ENCODE assay signal across 26 mouse cellular contexts in the genomic region with DNA sequence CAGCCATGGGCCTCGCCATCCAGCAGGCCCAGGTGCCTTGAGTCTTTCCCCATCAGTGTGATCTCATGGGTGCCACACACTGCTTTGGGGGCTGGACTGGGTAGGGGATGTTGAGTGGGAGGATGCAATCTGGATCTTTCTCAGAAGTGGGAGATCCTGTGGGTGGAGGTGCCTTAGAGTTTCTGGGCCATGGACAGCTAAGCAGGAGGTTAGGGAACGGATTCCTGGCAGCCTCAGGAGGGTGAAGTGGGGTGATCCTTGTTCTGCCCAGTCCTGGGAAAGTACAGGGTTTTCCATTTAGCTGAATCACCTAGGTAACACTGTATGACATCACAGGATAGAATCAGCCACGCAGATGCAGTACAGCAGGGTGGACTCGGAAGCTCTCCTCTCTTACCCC. TPM values are rescaled to one million over a fixed set of nuclear protein-coding genes. Genes with fewer than 3 reads are reported as not detected.
A peak's percentile ranks its signal among the peaks of the same experiment; 100 is the strongest.
DNase-seq lines count a peak whose midpoint lies in the region; ATAC-seq and TF ChIP-seq lines count a peak whose summit lies in the region.
"Had no signal": no experiment of that assay in that cellular context is flagged by ENCODE, and none has a peak within 500 bp of the region (broad histone marks: within the 10 kb centered on the region; RNA-seq: fewer than 3 reads in every experiment).

No protein-coding gene starts in this region.

- H3K9me3 ChIP-seq in forebrain, postnatal 0 days (ENCODE audit: low read length) = no peaks in the 10 kb centered on the region
- no peaks in the 10 kb centered on the region for H3K9me3 ChIP-seq in forebrain, embryonic 14.5 days (replicated peaks; ENCODE audit: control insufficient read depth, low read length)
- H3K9me3 ChIP-seq: embryonic facial prominence, embryonic 13.5 days; hindbrain, embryonic 12.5 days; intestine, embryonic 15.5 days; megakaryocyte, embryonic 14.5 days had no signal

- no peak overlapping the region for H3K9ac ChIP-seq in forebrain, postnatal 0 days
- H3K9ac ChIP-seq in forebrain, embryonic 14.5 days (ENCODE audit: low read length) = no peak overlapping the region
- H3K9ac ChIP-seq: embryonic facial prominence, embryonic 13.5 days; hindbrain, embryonic 12.5 days; intestine, embryonic 15.5 days had no signal

- no peak overlapping the region for H3K4me3 ChIP-seq in forebrain, postnatal 0 days (ENCODE audit: low read depth, low read length)
- no peak overlapping the region for H3K4me3 ChIP-seq in forebrain, embryonic 14.5 days (ENCODE audit: low read depth, low read length)
- H3K4me3 ChIP-seq: embryonic facial prominence, embryonic 13.5 days; hindbrain, embryonic 12.5 days; intestine, embryonic 15.5 days; megakaryocyte, embryonic 14.5 days had no signal

- peaks cover 4% of the 10 kb centered on the region for H3K4me1 ChIP-seq in forebrain, postnatal 0 days (ENCODE audit: insufficient read depth)
- peaks cover 38% of the 10 kb centered on the region for H3K4me1 ChIP-seq in forebrain, embryonic 14.5 days (ENCODE audit: control insufficient read depth, insufficient read depth, low read length)
- H3K4me1 ChIP-seq: intestine, embryonic 15.5 days; megakaryocyte, embryonic 14.5 days had no signal

- 55% methylated on average over 4 of the region's 4 CpGs for WGBS in forebrain, postnatal 0 days
- 54% methylated on average over 4 of the region's 4 CpGs for WGBS in forebrain, embryonic 14.5 days

- no peaks in the 10 kb centered on the region for H3K36me3 ChIP-seq in forebrain, postnatal 0 days (ENCODE audit: insufficient read depth)
- no peaks in the 10 kb centered on the region for H3K36me3 ChIP-seq in forebrain, embryonic 14.5 days (ENCODE audit: control insufficient read depth, insufficient read depth, low read length)
- H3K36me3 ChIP-seq: embryonic facial prominence, embryonic 13.5 days; hindbrain, embryonic 12.5 days; intestine, embryonic 15.5 days had no signal

- peak; percentile 50 for ATAC-seq in forebrain, postnatal 0 days
- no peak for ATAC-seq in forebrain, embryonic 14.5 days
- ATAC-seq: intestine, embryonic 15.5 days had no signal

- TF ChIP-seq CTCF in forebrain, postnatal 0 days (IDR thresholded peaks at IDR 0.05; ENCODE audit: low read depth) = no peak

- no peak overlapping the region for H3K4me2 ChIP-seq in forebrain, postnatal 0 days (ENCODE audit: low read depth)
- no peak overlapping the region for H3K4me2 ChIP-seq in forebrain, embryonic 14.5 days (ENCODE audit: low read length)
- H3K4me2 ChIP-seq: embryonic facial prominence, embryonic 13.5 days; heart, embryonic 11.5 days; hindbrain, embryonic 12.5 days; intestine, embryonic 15.5 days; liver, embryonic 11.5 days had no signal

- H3K27me3 ChIP-seq in forebrain, postnatal 0 days (ENCODE audit: insufficient read depth, low read length) = no peaks in the 10 kb centered on the region
- no peaks in the 10 kb centered on the region for H3K27me3 ChIP-seq in forebrain, embryonic 14.5 days (replicated peaks; ENCODE audit: control insufficient read depth, insufficient read depth, low read length)
- H3K27me3 ChIP-seq: embryonic facial prominence, embryonic 13.5 days had no signal

- DNase-seq in forebrain, postnatal 0 days = no peak
- DNase-seq in forebrain, embryonic 14.5 days (ENCODE audit: low spot score) = no peak
- DNase-seq in left cerebral cortex, adult 18-20 months (ENCODE audit: low spot score in 2 of 2) = peak; percentile 58 to 61
- DNase-seq in left cerebral cortex, adult 11 months (ENCODE audit: low spot score) = no peak
- peak; percentile 55 to 62 for DNase-seq in right cerebral cortex, adult 2 months (ENCODE audit: low spot score in 2 of 2)
- DNase-seq in right cerebral cortex, postnatal 14 days = no peak
- DNase-seq in right cerebral cortex, postnatal 25 days = peak; percentile 51
- no peak for DNase-seq in gastrocnemius, postnatal 25 days
- DNase-seq: adrenal gland, postnatal 25 days; B cell, adult 2 months; cerebellum, adult 11-12 months; cerebellum, postnatal 14 days; heart, postnatal 10 days; kidney, adult 9 months; kidney, postnatal 36 days; lung, adult 18-20 months; lung, postnatal 14 days; thymus, postnatal 14 days had no signal

- no peak overlapping the region for H3K27ac ChIP-seq in forebrain, postnatal 0 days (ENCODE audit: low read depth, low read length)
- no peak overlapping the region for H3K27ac ChIP-seq in forebrain, embryonic 14.5 days (ENCODE audit: low read depth, low read length)
- H3K27ac ChIP-seq: embryonic facial prominence, embryonic 13.5 days; hindbrain, embryonic 12.5 days; intestine, embryonic 15.5 days had no signal

RNA-seq across cellular contexts. Expression of gene Ccdc33, which starts 16.6 kb away (rescaled TPM):
- 0.38 and 3.0 TPM in 2 replicates for total RNA-seq in forebrain, postnatal 0 days (2014; rRNA removed)
- polyA plus RNA-seq in forebrain, postnatal 0 days (2015; fragmentation: Nextera tagmentation; extraction: Ambion mirVana) = 1.1 and 1.5 TPM in 2 replicates
- 0.48 and 1.1 TPM in 2 replicates for polyA plus RNA-seq in forebrain, embryonic 14.5 days (2014; fragmentation: Nextera tagmentation; extraction: Ambion mirVana)
- total RNA-seq in left cerebral cortex, adult 18-20 months (2021) = 1 to 10 TPM in 1 of 2 experiments, under 1 TPM in 1; 0.67 to 1.2 TPM
- not detected for total RNA-seq in gastrocnemius, postnatal 25 days (2021)
- total RNA-seq: granulocyte monocyte progenitor cell, adult 5-6 weeks; heart, postnatal 10 days had no signal
- polyA plus RNA-seq: embryonic facial prominence, embryonic 13.5 days; heart, embryonic 11.5 days; liver, embryonic 11.5 days; stomach, embryonic 14.5 days had no signal

RNA-seq across cellular contexts. Expression of gene Stra6, which starts 38.4 kb away (rescaled TPM):
- total RNA-seq in forebrain, postnatal 0 days (2014; rRNA removed) = 13.9 and 16.2 TPM in 2 replicates
- 9.6 and 11.0 TPM in 2 replicates for polyA plus RNA-seq in forebrain, postnatal 0 days (2015; fragmentation: Nextera tagmentation; extraction: Ambion mirVana)
- polyA plus RNA-seq in forebrain, embryonic 14.5 days (2014; fragmentation: Nextera tagmentation; extraction: Ambion mirVana) = 9.9 and 11.1 TPM in 2 replicates
- total RNA-seq in left cerebral cortex, adult 18-20 months (2021) = 10 to 100 TPM in 1 of 2 experiments, 1 to 10 TPM in 1; 7.8 to 10.3 TPM
- under 1 TPM; 0.38 to 0.41 TPM for total RNA-seq in gastrocnemius, postnatal 25 days (2021)
- total RNA-seq: granulocyte monocyte progenitor cell, adult 5-6 weeks had no signal

Comparison
In these comparisons a context has a peak if more than half of its experiments do, and no peak if none do; other contexts are left out.
1. DNase-seq: peak in left cerebral cortex, adult 18-20 months (2 of 2), right cerebral cortex, adult 2 months (2 of 2) and right cerebral cortex, postnatal 25 days (single experiment); none in forebrain, postnatal 0 days (single experiment), forebrain, embryonic 14.5 days (single experiment), left cerebral cortex, adult 11 months (single experiment), right cerebral cortex, postnatal 14 days (single experiment) and gastrocnemius, postnatal 25 days (single experiment).
2. RNA of gene Stra6, which starts 38.4 kb away (total RNA-seq): 13.9 to 16.2 TPM in forebrain, postnatal 0 days and 7.8 to 10.3 TPM in left cerebral cortex, adult 18-20 months; 0.38 to 0.41 TPM in gastrocnemius, postnatal 25 days; every median in the first group is over 4 times any median in the second.